8 mouse cellular contexts compared by ENCODE assay signal in the genomic region with DNA sequence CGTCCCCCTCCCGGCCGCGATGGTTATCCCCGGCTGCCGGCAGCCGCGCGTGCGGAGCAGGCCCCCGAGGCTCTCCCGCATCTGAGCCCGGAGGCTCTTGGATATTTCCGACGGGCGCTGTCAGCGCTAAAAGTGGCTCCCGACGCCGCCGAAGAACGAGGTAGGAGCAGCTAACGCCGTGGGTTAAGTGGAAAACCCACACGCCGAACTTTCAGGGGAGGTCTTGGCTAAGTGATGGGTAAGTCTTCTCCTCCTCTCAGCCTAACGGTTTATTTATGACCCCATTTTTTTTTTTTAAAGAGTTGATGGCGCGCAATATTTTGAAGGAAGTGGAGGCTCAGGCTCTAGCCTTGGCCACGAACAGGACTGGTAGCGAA. TPM values are rescaled to one million over a fixed set of nuclear protein-coding genes. Genes with fewer than 3 reads are reported as not detected.
DNase-seq lines count a peak whose midpoint lies in the region; ATAC-seq and TF ChIP-seq lines count a peak whose summit lies in the region.

No protein-coding gene starts in this region.

- 0 out of 2 replicates have a peak, but pooled peaks cover 7% of the 10 kb centered on the region for H3K36me3 ChIP-seq in heart, embryonic 11.5 days (ENCODE audit: control insufficient read depth, insufficient read depth, low read length)
- peaks cover 32 to 61% of the 10 kb centered on the region in 2 experiments for H3K36me3 ChIP-seq in CH12.LX (replicated peaks in 1 of 2; ENCODE audit: control insufficient read depth in 1 of 2, insufficient read depth in 1 of 2, low read length in 1 of 2)
- peaks cover 27% of the 10 kb centered on the region for H3K36me3 ChIP-seq in forebrain, embryonic 13.5 days (ENCODE audit: poor library complexity, severe bottlenecking)
- peaks cover 15% of the 10 kb centered on the region for H3K36me3 ChIP-seq in liver, embryonic 14.5 days (replicated peaks; ENCODE audit: control insufficient read depth, insufficient read depth, low read depth)

- H3K27me3 ChIP-seq in heart, embryonic 11.5 days (ENCODE audit: control insufficient read depth, insufficient read depth, low read length), result no peaks in the 10 kb centered on the region
- H3K27me3 ChIP-seq in CH12.LX (replicated peaks), result no peaks in the 10 kb centered on the region
- H3K27me3 ChIP-seq in forebrain, embryonic 13.5 days, result no peaks in the 10 kb centered on the region
- no peaks in the 10 kb centered on the region for H3K27me3 ChIP-seq in liver, embryonic 14.5 days (ENCODE audit: control insufficient read depth, insufficient read depth, low read length)

- peak overlapping the region; percentile 85 for H3K9ac ChIP-seq in heart, embryonic 11.5 days (ENCODE audit: low read depth, low read length)
- peak overlapping the region; percentile 83 for H3K9ac ChIP-seq in CH12.LX (ENCODE audit: insufficient read depth, low read depth)
- H3K9ac ChIP-seq in forebrain, embryonic 13.5 days, result peak overlapping the region; percentile 87
- H3K9ac ChIP-seq in liver, embryonic 14.5 days (replicated peaks), result peak overlapping the region; percentile 76

- peak overlapping the region; percentile 10; the same call in 1 of the 2 replicates for H3K27ac ChIP-seq in heart, embryonic 11.5 days (ENCODE audit: low read depth, low read length)
- no peak overlapping the region; the same call in 1 of the 2 replicates for H3K27ac ChIP-seq in CH12.LX (ENCODE audit: insufficient read depth, low read depth)
- H3K27ac ChIP-seq in forebrain, embryonic 13.5 days, result peak overlapping the region; percentile 35; the same call in 1 of the 2 replicates
- H3K27ac ChIP-seq in liver, embryonic 14.5 days, result peak overlapping the region; percentile 18; the same call in 1 of the 2 replicates

- dilution Hi-C loops in CH12.LX (cut with MboI; ENCODE audit: extremely low pct_ligation_motif_present, extremely low pct_unique_long_range_greater_than_20kb, low sequenced_read_pairs), result no loop called here

- TF ChIP-seq EP300 in CH12.LX (IDR thresholded peaks at IDR 0.05; ENCODE audit: low read length), result no peak
- TF ChIP-seq EP300 in liver, embryonic 14.5 days (IDR thresholded peaks at IDR 0.05; ENCODE audit: low read depth), result no peak

- H3K9me3 ChIP-seq in heart, embryonic 11.5 days (replicated peaks; ENCODE audit: control insufficient read depth, low read length), result no peaks in the 10 kb centered on the region
- peaks cover 13% of the 10 kb centered on the region for H3K9me3 ChIP-seq in CH12.LX (replicated peaks; ENCODE audit: low read length)
- no peaks in the 10 kb centered on the region for H3K9me3 ChIP-seq in forebrain, embryonic 13.5 days (replicated peaks)
- no peaks in the 10 kb centered on the region for H3K9me3 ChIP-seq in liver, embryonic 14.5 days (ENCODE audit: control insufficient read depth, low read length)

- TF ChIP-seq POLR2A in CH12.LX (IDR thresholded peaks at IDR 0.05; ENCODE audit: low read depth, low read length), result no peak

- peak overlapping the region; percentile 96 for H3K4me3 ChIP-seq in heart, embryonic 11.5 days (ENCODE audit: low read depth, low read length)
- peak overlapping the region; percentile 84 to 95 (median 91) for H3K4me3 ChIP-seq in CH12.LX (replicated peaks in 1 of 3; ENCODE audit: low read depth in 2 of 3, low read length in 2 of 3, poor library complexity in 1 of 3)
- H3K4me3 ChIP-seq in forebrain, embryonic 13.5 days, result peak overlapping the region; percentile 83
- peak overlapping the region; percentile 69 to 90 for H3K4me3 ChIP-seq in liver, embryonic 14.5 days (ENCODE audit: insufficient read depth in 1 of 2, low read depth in 2 of 2, low read length in 2 of 2)

- under 1% methylated on average over 25 of the region's 31 CpGs for WGBS in heart, embryonic 11.5 days (ENCODE audit: insufficient replicate concordance)
- under 1% methylated on average over 31 of the region's 31 CpGs for WGBS in forebrain, embryonic 13.5 days
- under 1% methylated on average over 31 of the region's 31 CpGs for WGBS in liver, embryonic 14.5 days (ENCODE audit: insufficient replicate concordance)

- peaks cover 3% of the 10 kb centered on the region; the same call in 1 of the 2 replicates for H3K4me1 ChIP-seq in heart, embryonic 11.5 days (ENCODE audit: control insufficient read depth, insufficient read depth, low read length)
- peaks cover 4 to 29% of the 10 kb centered on the region in 2 experiments for H3K4me1 ChIP-seq in CH12.LX (ENCODE audit: control insufficient read depth in 1 of 2, insufficient read depth in 2 of 2)
- H3K4me1 ChIP-seq in forebrain, embryonic 13.5 days, result peaks cover 38% of the 10 kb centered on the region
- peaks cover 9 to 12% of the 10 kb centered on the region in 2 experiments; a peak in 3 of 4 replicates for H3K4me1 ChIP-seq in liver, embryonic 14.5 days (replicated peaks; ENCODE audit: control insufficient read depth in 2 of 2, insufficient read depth in 2 of 2, low read length in 1 of 2)

- no peak for TF ChIP-seq CTCF in CH12.LX (conservative IDR thresholded peaks at IDR 0.05 in 1 of 2, IDR thresholded peaks at IDR 0.05 in 1 of 2; ENCODE audit: low read depth in 2 of 2, low read length in 2 of 2)
- no peak for TF ChIP-seq CTCF in liver, embryonic 14.5 days (IDR thresholded peaks at IDR 0.05; ENCODE audit: low read depth)

- in situ Hi-C loops in CH12.LX (cut with MboI; ENCODE audit: low pct_ligation_motif_present, low pct_unique_long_range_greater_than_20kb, low sequenced_read_pairs), result no loop called here

- no peak for ATAC-seq in heart, embryonic 11.5 days (replicated peaks; ENCODE audit: insufficient number of reproducible peaks, low FRiP score, low TSS enrichment)
- no peak; the same call in 1 of the 2 replicates for ATAC-seq in forebrain, embryonic 13.5 days
- no peak; the same call in 1 of the 2 replicates for ATAC-seq in liver, embryonic 14.5 days (ENCODE audit: insufficient read depth)

- H3K79me2 ChIP-seq in CH12.LX (replicated peaks; ENCODE audit: control insufficient read depth, extremely low read depth, insufficient read depth, poor library complexity, severe bottlenecking), result peaks cover 24% of the 10 kb centered on the region

- H3K4me2 ChIP-seq in heart, embryonic 11.5 days, result peak overlapping the region; percentile 99
- peak overlapping the region; percentile 78; the same call in 1 of the 2 replicates for H3K4me2 ChIP-seq in CH12.LX (ENCODE audit: insufficient read depth, low read depth, poor library complexity, severe bottlenecking)
- H3K4me2 ChIP-seq in forebrain, embryonic 13.5 days, result peak overlapping the region; percentile 98
- H3K4me2 ChIP-seq in liver, embryonic 14.5 days (ENCODE audit: low read depth), result peak overlapping the region; percentile 96

- no peak for DNase-seq in heart, adult 18-20 months
- DNase-seq in CH12.LX (ENCODE audit: extremely low read depth), result no peak
- no peak for DNase-seq in liver, embryonic 14.5 days (ENCODE audit: low read depth in 3 of 3, low spot score in 3 of 3)
- DNase-seq in right cerebral cortex, postnatal 10 days (ENCODE audit: low spot score in 2 of 2), result no peak
- DNase-seq in right cerebral cortex, postnatal 36 days (ENCODE audit: low spot score in 2 of 2), result no peak
- no peak for DNase-seq in adrenal gland, adult 2 months

- no peak for TF ChIP-seq RAD21 in CH12.LX (IDR thresholded peaks at IDR 0.05; ENCODE audit: low read depth, low read length)

RNA-seq across cellular contexts. Expression of a gene that starts 0.4 kb away (rescaled TPM):
- 25.1 and 26.3 TPM in 2 replicates for polyA plus RNA-seq in heart, embryonic 11.5 days (2014; fragmentation: Nextera tagmentation; extraction: Ambion mirVana)
- 10 to 100 TPM in 1 of 2 experiments, 1 to 10 TPM in 1; 7.7 to 11.9 TPM for total RNA-seq in heart, adult 18-20 months (2021)
- total RNA-seq in CH12.LX (2012; rRNA removed) (38.5 and 45.7 TPM in 2 replicates), CH12.LX (2014; rRNA removed) (85.3 and 92.1 TPM in 2 replicates)
- 76.9 and 89.1 TPM in 2 replicates for polyA plus RNA-seq in CH12.LX (2012; ENCODE audit: insufficient read length, low read depth)
- 44.4 and 46.4 TPM in 2 replicates for polyA plus RNA-seq in forebrain, embryonic 13.5 days (2015; fragmentation: Nextera tagmentation; extraction: Ambion mirVana)
- polyA plus RNA-seq in liver, embryonic 14.5 days (2012; rRNA removed), result 13.1 and 13.2 TPM in 2 replicates
- 20.8 and 27.5 TPM in 2 replicates for polyA plus RNA-seq in liver, embryonic 14.5 days (2014; fragmentation: Nextera tagmentation; extraction: Ambion mirVana)
- 10 to 100 TPM; 17.6 to 17.7 TPM for total RNA-seq in adrenal gland, adult 2 months (2021)
- 9.2 and 9.9 TPM in 2 replicates for polyA plus RNA-seq in adrenal gland, adult 2 months (2012; rRNA removed)

RNA-seq across cellular contexts. Expression of a gene that starts 0.4 kb away (rescaled TPM):
- polyA plus RNA-seq in heart, embryonic 11.5 days (2014; fragmentation: Nextera tagmentation; extraction: Ambion mirVana), result 56.4 and 60.3 TPM in 2 replicates
- total RNA-seq in heart, adult 18-20 months (2021), result 10 to 100 TPM; 39.8 to 42.6 TPM
- 23.6 and 33.2 TPM in 2 replicates for total RNA-seq in CH12.LX (2012; rRNA removed)
- total RNA-seq in CH12.LX (2014; rRNA removed), result 22.1 and 26.1 TPM in 2 replicates
- polyA plus RNA-seq in CH12.LX (2012; ENCODE audit: insufficient read length, low read depth), result 21.1 and 34.1 TPM in 2 replicates
- polyA plus RNA-seq in forebrain, embryonic 13.5 days (2015; fragmentation: Nextera tagmentation; extraction: Ambion mirVana), result 77.1 and 78.8 TPM in 2 replicates
- 21.2 and 31.0 TPM in 2 replicates for polyA plus RNA-seq in liver, embryonic 14.5 days (2012; rRNA removed)
- 34.4 and 40.4 TPM in 2 replicates for polyA plus RNA-seq in liver, embryonic 14.5 days (2014; fragmentation: Nextera tagmentation; extraction: Ambion mirVana)
- total RNA-seq in adrenal gland, adult 2 months (2021), result 10 to 100 TPM; 70.7 to 93.5 TPM
- 49.6 and 68.1 TPM in 2 replicates for polyA plus RNA-seq in adrenal gland, adult 2 months (2012; rRNA removed)

RNA-seq across cellular contexts. Expression of a gene that starts 12.4 kb away (rescaled TPM):
- 1.4 and 1.7 TPM in 2 replicates for polyA plus RNA-seq in heart, embryonic 11.5 days (2014; fragmentation: Nextera tagmentation; extraction: Ambion mirVana)
- 1 to 10 TPM; 2.0 TPM for total RNA-seq in heart, adult 18-20 months (2021)
- total RNA-seq in CH12.LX (2012; rRNA removed), result 2.3 and 2.6 TPM in 2 replicates
- total RNA-seq in CH12.LX (2014; rRNA removed), result not detected in 2 replicates
- polyA plus RNA-seq in CH12.LX (2012; ENCODE audit: insufficient read length, low read depth), result 0.49 and 0.61 TPM in 2 replicates
- 0.20 and 0.23 TPM in 2 replicates for polyA plus RNA-seq in forebrain, embryonic 13.5 days (2015; fragmentation: Nextera tagmentation; extraction: Ambion mirVana)
- 37.3 and 42.1 TPM in 2 replicates for polyA plus RNA-seq in liver, embryonic 14.5 days (2012; rRNA removed)
- 40.0 and 42.8 TPM in 2 replicates for polyA plus RNA-seq in liver, embryonic 14.5 days (2014; fragmentation: Nextera tagmentation; extraction: Ambion mirVana)
- 1 to 10 TPM; 1.2 to 1.7 TPM for total RNA-seq in adrenal gland, adult 2 months (2021)
- polyA plus RNA-seq in adrenal gland, adult 2 months (2012; rRNA removed), result 0.70 and 0.74 TPM in 2 replicates

RNA-seq across cellular contexts. Expression of a gene that starts 15.4 kb away (rescaled TPM):
- 0.16 and 1.0 TPM in 2 replicates for polyA plus RNA-seq in heart, embryonic 11.5 days (2014; fragmentation: Nextera tagmentation; extraction: Ambion mirVana)
- total RNA-seq in heart, adult 18-20 months (2021), result under 1 TPM; 0.21 to 0.25 TPM
- total RNA-seq in CH12.LX (2012; rRNA removed), result 0.04 and 0.13 TPM in 2 replicates
- 0.05 TPM in 1 of 2 replicates, not detected in the other for total RNA-seq in CH12.LX (2014; rRNA removed)
- not detected in 2 replicates for polyA plus RNA-seq in CH12.LX (2012; ENCODE audit: insufficient read length, low read depth)
- 0.18 and 0.29 TPM in 2 replicates for polyA plus RNA-seq in forebrain, embryonic 13.5 days (2015; fragmentation: Nextera tagmentation; extraction: Ambion mirVana)
- polyA plus RNA-seq in liver, embryonic 14.5 days (2012; rRNA removed), result 0.65 and 0.67 TPM in 2 replicates
- polyA plus RNA-seq in liver, embryonic 14.5 days (2014; fragmentation: Nextera tagmentation; extraction: Ambion mirVana), result 0.39 and 0.67 TPM in 2 replicates
- under 1 TPM in 1 of 2 experiments, not detected in 1; 0.14 TPM for total RNA-seq in adrenal gland, adult 2 months (2021)
- 0.39 TPM in 1 of 2 replicates, not detected in the other for polyA plus RNA-seq in adrenal gland, adult 2 months (2012; rRNA removed)

RNA-seq across cellular contexts. Expression of a gene that starts 19.9 kb away (rescaled TPM):
- 0.11 and 0.21 TPM in 2 replicates for polyA plus RNA-seq in heart, embryonic 11.5 days (2014; fragmentation: Nextera tagmentation; extraction: Ambion mirVana)
- total RNA-seq in heart, adult 18-20 months (2021), result under 1 TPM; 0.25 to 0.41 TPM
- total RNA-seq in CH12.LX (2012; rRNA removed) (0.13 TPM in 1 of 2 replicates, not detected in the other), CH12.LX (2014; rRNA removed) (0.16 and 0.21 TPM in 2 replicates)
- 0.33 TPM in 1 of 2 replicates, not detected in the other for polyA plus RNA-seq in CH12.LX (2012; ENCODE audit: insufficient read length, low read depth)
- polyA plus RNA-seq in forebrain, embryonic 13.5 days (2015; fragmentation: Nextera tagmentation; extraction: Ambion mirVana), result 0.45 TPM in 1 of 2 replicates, not detected in the other
- polyA plus RNA-seq in liver, embryonic 14.5 days (2012; rRNA removed), result 2.9 and 3.3 TPM in 2 replicates
- polyA plus RNA-seq in liver, embryonic 14.5 days (2014; fragmentation: Nextera tagmentation; extraction: Ambion mirVana), result 1.7 and 2.7 TPM in 2 replicates
- under 1 TPM in 1 of 2 experiments, not detected in 1; 0.76 TPM for total RNA-seq in adrenal gland, adult 2 months (2021)
- polyA plus RNA-seq in adrenal gland, adult 2 months (2012; rRNA removed), result 1.4 and 1.7 TPM in 2 replicates

Comparison
In these comparisons a context has a peak if more than half of its experiments do, and no peak if none do; other contexts are left out.
1. RNA of a gene that starts 12.4 kb away (polyA plus RNA-seq): 37.3 to 42.8 TPM in liver, embryonic 14.5 days; 1.4 to 1.7 TPM in heart, embryonic 11.5 days, 0.70 to 0.74 TPM in adrenal gland, adult 2 months, 0.49 to 0.61 TPM in CH12.LX and 0.20 to 0.23 TPM in forebrain, embryonic 13.5 days; every median in the first group is over 10 times any median in the second.
2. Peak in every context shown above with its lines, with median percentiles within 50 percentile points of each other: H3K4me2 ChIP-seq, H3K4me3 ChIP-seq and H3K9ac ChIP-seq.